Mouse (Mus musculus): ENCODE results near the gene Oxld1.
A peak's percentile ranks its signal among the peaks of the same experiment; 100 is the strongest.

GRCm38 (mm10) chr11:120455413-120455812, 2.5 kb downstream of the Oxld1 start:
- TF ChIP-seq CTCF (IDR thresholded peaks at IDR 0.05; ENCODE audit: low read depth) (no peak), EP300 (IDR thresholded peaks at IDR 0.05; ENCODE audit: low read depth) (peak; percentile 30; the same call in 1 of the 2 replicates)
